Mouse (Mus musculus) ES-Bruce4 (cell line): ENCODE measurements around the gene Nosip. TPM values are rescaled to one million over a fixed set of nuclear protein-coding genes. Genes with fewer than 3 reads are reported as not detected.

Source experiments
- H3K27ac ChIP-seq: 2 replicates; pipeline ENCODE4 v1.5.1; 2012; ENCODE audit warnings: low read length, inconsistent platforms; ENCODE audit not compliant: insufficient read depth
- H3K27me3 ChIP-seq: 2 replicates; pipeline ENCODE4 v1.6.1; 2012; ENCODE audit warnings: mild to moderate bottlenecking, low read length, inconsistent platforms; ENCODE audit not compliant: control insufficient read depth, poor library complexity, insufficient read depth, severe bottlenecking
- H3K36me3 ChIP-seq: 2 replicates; pipeline ENCODE4 v1.6.1; 2012; ENCODE audit warnings: inconsistent platforms, mild to moderate bottlenecking, low read length, moderate library complexity; ENCODE audit not compliant: control insufficient read depth, poor library complexity, insufficient read depth, severe bottlenecking
- H3K4me1 ChIP-seq: one replicate; pipeline ENCODE4 v1.8.1; 2011; ENCODE audit warnings: low read length; ENCODE audit not compliant: control insufficient read depth, insufficient read depth
- H3K4me3 ChIP-seq: 2 replicates; pipeline ENCODE4 v1.5.1; 2011; ENCODE audit warnings: low read depth, mild to moderate bottlenecking, low read length
- H3K9ac ChIP-seq: 2 replicates; pipeline ENCODE4 v1.6.1; 2012; ENCODE audit warnings: low read depth, mild to moderate bottlenecking, inconsistent platforms; ENCODE audit not compliant: poor library complexity, severe bottlenecking
- H3K9me3 ChIP-seq: replicated peaks from 2 replicates; pipeline ENCODE4 v1.6.1; 2012; ENCODE audit warnings: mild to moderate bottlenecking, low read length, inconsistent platforms; ENCODE audit not compliant: control insufficient read depth, poor library complexity, insufficient read depth, severe bottlenecking
- CTCF ChIP-seq: IDR thresholded peaks from one replicate; pipeline ENCODE4 v1.8.1; 2011; ENCODE audit warnings: low read depth, low read length
- EP300 ChIP-seq: IDR thresholded peaks from 2 replicates; pipeline ENCODE4 v1.6.1; 2011; ENCODE audit warnings: low read depth, low read length; ENCODE audit not compliant: insufficient read depth
- POLR2A ChIP-seq: IDR thresholded peaks from one replicate; pipeline ENCODE4 v1.8.1; 2011; ENCODE audit warnings: low read length; ENCODE audit not compliant: insufficient read depth
- polyA plus RNA-seq: library from polyadenylated mRNA; stranded (reverse); fragments of >200 nt; gene quantifications from 2 replicates; pipeline ENCODE4 v1.2.4, GENCODE M21; 2011; ENCODE audit warnings: low read depth; ENCODE audit not compliant: missing spikeins, insufficient read depth, insufficient read length

Nosip gene
- polyA plus RNA-seq, 1 experiment = 62.4 TPM

GRCm38 (mm10) chr7:45079856-45080255 lies 17.6 kb downstream of the Nosip start:
- no peaks in the 10 kb centered on the region for H3K9me3 ChIP-seq
- peak; percentile 90 for TF ChIP-seq CTCF
- TF ChIP-seq EP300 = peak; percentile 32; the same call in 1 of the 2 replicates
- TF ChIP-seq POLR2A = no peak
- H3K27me3 ChIP-seq = no peaks in the 10 kb centered on the region
- no peak overlapping the region for H3K9ac ChIP-seq
- no peak overlapping the region for H3K27ac ChIP-seq
- H3K4me1 ChIP-seq = no peaks in the 10 kb centered on the region
- H3K4me3 ChIP-seq = no peak overlapping the region
- no peaks in the 10 kb centered on the region for H3K36me3 ChIP-seq

GRCm38 (mm10) chr7:45081016-45081415 lies 18.8 kb downstream of the Nosip start:
- no peaks in the 10 kb centered on the region for H3K9me3 ChIP-seq
- H3K36me3 ChIP-seq = no peaks in the 10 kb centered on the region
- no peak overlapping the region for H3K4me3 ChIP-seq
- peak overlapping the region; percentile 12; the same call in 1 of the 2 replicates for H3K9ac ChIP-seq
- H3K27me3 ChIP-seq = no peaks in the 10 kb centered on the region
- no peaks in the 10 kb centered on the region for H3K4me1 ChIP-seq
- no peak for TF ChIP-seq EP300
- peak; percentile 29 for TF ChIP-seq POLR2A
- no peak for TF ChIP-seq CTCF
- H3K27ac ChIP-seq = peak overlapping the region; percentile 68

- no peaks in the 10 kb centered on the region for H3K4me1 ChIP-seq
- 0 out of 2 replicates have a peak, but pooled peaks cover 3% of the 10 kb centered on the region for H3K36me3 ChIP-seq
- H3K9ac ChIP-seq = no peak overlapping the region
These were observed 20.4 kb downstream of the Nosip start for GRCm38 (mm10) chr7:45082401-45083299.

GRCm38 (mm10) chr7:45083300-45083890 lies 21.2 kb downstream of the Nosip start:
- Histone ChIP-seq H3K4me3 (peak overlapping the region; percentile 12), H3K36me3 (0 out of 2 replicates have a peak, but pooled peaks cover 3% of the 10 kb centered on the region)

More at GRCm38 (mm10) chr7:45082401-45083299, 20.4 kb downstream of the Nosip start:
- Histone ChIP-seq H3K4me3 (peak overlapping the region; percentile 12), H3K27ac (peak overlapping the region; percentile 62), H3K9me3 (no peaks in the 10 kb centered on the region), H3K27me3 (no peaks in the 10 kb centered on the region)
- TF ChIP-seq POLR2A (no peak), CTCF (peak; percentile 49), EP300 (0 out of 2 replicates have a peak, but pooled peaks have one; percentile 47)

GRCm38 (mm10) chr7:45086084-45086483 lies 23.9 kb downstream of the Nosip start:
- Histone ChIP-seq H3K27me3 (no peaks in the 10 kb centered on the region), H3K36me3 (0 out of 2 replicates have a peak, but pooled peaks cover 3% of the 10 kb centered on the region), H3K4me3 (no peak overlapping the region), H3K9ac (no peak overlapping the region), H3K4me1 (no peaks in the 10 kb centered on the region), H3K27ac (no peak overlapping the region), H3K9me3 (no peaks in the 10 kb centered on the region)
- peak; percentile 87 for TF ChIP-seq CTCF
- no peak for TF ChIP-seq EP300

More at GRCm38 (mm10) chr7:45083300-45083890, 21.2 kb downstream of the Nosip start:
- no peaks in the 10 kb centered on the region for H3K9me3 ChIP-seq
- H3K27me3 ChIP-seq = no peaks in the 10 kb centered on the region
- H3K4me1 ChIP-seq = no peaks in the 10 kb centered on the region
- no peak overlapping the region for H3K9ac ChIP-seq
- no peak overlapping the region for H3K27ac ChIP-seq
- TF ChIP-seq POLR2A = no peak

GRCm38 (mm10) chr7:45088597-45088996 lies 26.4 kb downstream of the Nosip start:
- H3K9me3 ChIP-seq = no peaks in the 10 kb centered on the region
- H3K9ac ChIP-seq = no peak overlapping the region
- TF ChIP-seq POLR2A (no peak), EP300 (no peak), CTCF (no peak)
- no peak overlapping the region for H3K27ac ChIP-seq
- peaks cover 4% of the 10 kb centered on the region for H3K4me1 ChIP-seq
- H3K36me3 ChIP-seq = 0 out of 2 replicates have a peak, but pooled peaks cover 3% of the 10 kb centered on the region
- no peaks in the 10 kb centered on the region for H3K27me3 ChIP-seq
- H3K4me3 ChIP-seq = no peak overlapping the region
